Mouse (Mus musculus) forebrain, embryonic 16.5 days (tissue): ENCODE data around the gene 1700029P11Rik. TPM values are rescaled to one million over a fixed set of nuclear protein-coding genes. Genes with fewer than 3 reads are reported as not detected.

ENCODE experiments used
- ATAC-seq: fragments of 200-750 bp; cut with Nextera tagmentation; 2 replicates; pipeline ENCODE4 v1.8.0; 2017; ENCODE audit warnings: mild to moderate bottlenecking, moderate library complexity
- H3K27ac ChIP-seq: fragments of 300-500 bp; sonication (generic); 2 replicates; pipeline ENCODE4 v1.5.1; 2014; ENCODE audit warnings: low read length, control low read depth
- H3K27me3 ChIP-seq: fragments of 300-500 bp; sonication (generic); replicated peaks from 2 replicates; pipeline ENCODE4 v1.6.1; 2014; ENCODE audit warnings: low read length; ENCODE audit not compliant: control insufficient read depth, insufficient read depth
- H3K36me3 ChIP-seq: fragments of 300-500 bp; sonication (generic); 2 replicates; pipeline ENCODE4 v1.6.1; 2014; ENCODE audit not compliant: control insufficient read depth, insufficient read depth
- H3K4me1 ChIP-seq: fragments of 300-500 bp; sonication (generic); replicated peaks from 2 replicates; pipeline ENCODE4 v1.6.1; 2014; ENCODE audit warnings: low read length; ENCODE audit not compliant: control insufficient read depth, insufficient read depth
- H3K4me2 ChIP-seq: fragments of 300-500 bp; sonication (generic); 2 replicates; pipeline ENCODE4 v1.6.1; 2014; ENCODE audit warnings: mild to moderate bottlenecking, low read length, control low read depth
- H3K4me3 ChIP-seq: fragments of 300-500 bp; sonication (generic); replicated peaks from 2 replicates; pipeline ENCODE4 v1.5.1; 2014; ENCODE audit warnings: mild to moderate bottlenecking, low read length, control low read depth
- H3K9ac ChIP-seq: fragments of 300-500 bp; sonication (generic); replicated peaks from 2 replicates; pipeline ENCODE4 v1.6.1; 2014; ENCODE audit warnings: low read depth, low read length, control low read depth
- H3K9me3 ChIP-seq: fragments of 300-500 bp; sonication (generic); 2 replicates; pipeline ENCODE4 v1.6.1; 2016; ENCODE audit warnings: low read length; ENCODE audit not compliant: control insufficient read depth
- WGBS: fragments of 180-500 bp; shearing (Covaris S2); extraction: QIAGEN DNeasy Blood & Tissue Kit; methylation state at CpG from one replicate; pipeline ENCODE4 v1.1.7; 2014; 5-methylcytosine and 5-hydroxymethylcytosine counted together
- polyA plus RNA-seq: library from polyadenylated mRNA; unstranded; fragments of >200 nt; fragmentation: Nextera tagmentation; extraction: Ambion mirVana; gene quantifications from 2 replicates; pipeline ENCODE4 v1.2.1, GENCODE M21; 2015

Gene 1700029P11Rik
- polyA plus RNA-seq, 1 experiment from 2014 or later, result not detected

- Histone ChIP-seq H3K27me3 (no peaks in the 10 kb centered on the region), H3K4me3 (no peak overlapping the region), H3K36me3 (peaks cover 18% of the 10 kb centered on the region; the same call in 1 of the 2 replicates), H3K4me1 (peaks cover 5% of the 10 kb centered on the region; the same call in 1 of the 2 replicates), H3K27ac (no peak overlapping the region), H3K9ac (no peak overlapping the region), H3K4me2 (no peak overlapping the region), H3K9me3 (no peaks in the 10 kb centered on the region)
- no peak for ATAC-seq
- WGBS, result 94% methylated on average over 9 of the region's 9 CpGs
Observed at GRCm38 (mm10) chr15:81954151-81954583, 26.2 kb upstream of the 1700029P11Rik start.

GRCm38 (mm10) chr15:81954716-81955115, 25.6 kb upstream of the 1700029P11Rik start:
- Histone ChIP-seq H3K27me3 (no peaks in the 10 kb centered on the region), H3K9me3 (no peaks in the 10 kb centered on the region), H3K4me1 (peaks cover 9% of the 10 kb centered on the region), H3K4me3 (no peak overlapping the region), H3K36me3 (peaks cover 16% of the 10 kb centered on the region; the same call in 1 of the 2 replicates), H3K4me2 (no peak overlapping the region), H3K9ac (no peak overlapping the region), H3K27ac (no peak overlapping the region)
- WGBS, result 93% methylated on average over 6 of the region's 6 CpGs
- ATAC-seq, result no peak

- no peak for ATAC-seq
Observed at GRCm38 (mm10) chr15:81955414-81955813, 24.9 kb upstream of the 1700029P11Rik start.

GRCm38 (mm10) chr15:81956457-81956856, 23.9 kb upstream of the 1700029P11Rik start:
- Histone ChIP-seq H3K27ac (no peak overlapping the region), H3K9ac (no peak overlapping the region), H3K4me2 (no peak overlapping the region), H3K27me3 (no peaks in the 10 kb centered on the region), H3K4me3 (no peak overlapping the region), H3K36me3 (peaks cover 5% of the 10 kb centered on the region; the same call in 1 of the 2 replicates), H3K4me1 (peaks cover 12% of the 10 kb centered on the region), H3K9me3 (no peaks in the 10 kb centered on the region)
- 51% methylated on average over 8 of the region's 8 CpGs for WGBS
- ATAC-seq, result no peak

More at GRCm38 (mm10) chr15:81955414-81955813, 24.9 kb upstream of the 1700029P11Rik start:
- H3K9ac ChIP-seq, result no peak overlapping the region
- H3K27ac ChIP-seq, result no peak overlapping the region
- no peak overlapping the region for H3K4me2 ChIP-seq
- no peaks in the 10 kb centered on the region for H3K9me3 ChIP-seq
- H3K27me3 ChIP-seq, result no peaks in the 10 kb centered on the region
- peaks cover 12% of the 10 kb centered on the region for H3K4me1 ChIP-seq
- H3K36me3 ChIP-seq, result peaks cover 13% of the 10 kb centered on the region; the same call in 1 of the 2 replicates
- WGBS, result 95% methylated on average over 15 of the region's 15 CpGs
- no peak overlapping the region for H3K4me3 ChIP-seq

GRCm38 (mm10) chr15:81957598-81957997, 22.7 kb upstream of the 1700029P11Rik start:
- no peak overlapping the region for H3K4me3 ChIP-seq
- 87% methylated on average over 11 of the region's 11 CpGs for WGBS
- H3K27ac ChIP-seq, result no peak overlapping the region
- H3K27me3 ChIP-seq, result no peaks in the 10 kb centered on the region
- peaks cover 3% of the 10 kb centered on the region; the same call in 1 of the 2 replicates for H3K36me3 ChIP-seq
- no peak overlapping the region for H3K4me2 ChIP-seq
- no peak overlapping the region for H3K9ac ChIP-seq
- no peaks in the 10 kb centered on the region for H3K9me3 ChIP-seq
- no peak for ATAC-seq
- peaks cover 12% of the 10 kb centered on the region for H3K4me1 ChIP-seq

- peaks cover 12% of the 10 kb centered on the region for H3K4me1 ChIP-seq
- H3K9me3 ChIP-seq, result no peaks in the 10 kb centered on the region
- H3K27me3 ChIP-seq, result no peaks in the 10 kb centered on the region
- H3K36me3 ChIP-seq, result peaks cover 3% of the 10 kb centered on the region; the same call in 1 of the 2 replicates
- H3K4me2 ChIP-seq, result no peak overlapping the region
- no peak overlapping the region for H3K27ac ChIP-seq
- no peak overlapping the region for H3K4me3 ChIP-seq
- ATAC-seq, result no peak
- no peak overlapping the region for H3K9ac ChIP-seq
- WGBS, result 87% methylated on average over 3 of the region's 3 CpGs
Observed at GRCm38 (mm10) chr15:81958906-81959305, 21.4 kb upstream of the 1700029P11Rik start.

- Histone ChIP-seq H3K36me3 (no peaks in the 10 kb centered on the region; the same call in 1 of the 2 replicates), H3K9me3 (no peaks in the 10 kb centered on the region), H3K27ac (peak within 1 kb of the TSS; percentile 89), H3K27me3 (no peaks in the 10 kb centered on the region), H3K4me2 (peak within 1 kb of the TSS; percentile 90), H3K9ac (peak within 1 kb of the TSS; percentile 73), H3K4me1 (peaks cover 12% of the 10 kb centered on the region), H3K4me3 (peak within 1 kb of the TSS; percentile 60)
- peak; percentile 97 for ATAC-seq
- under 1% methylated on average over 74 of the region's 77 CpGs for WGBS
Observed at GRCm38 (mm10) chr15:81960171-81961077, 19.9 kb upstream of the 1700029P11Rik start, which contains the start of gene Pmm1. TSS of gene Pmm1 (minus strand) at chr15:81960930.

- Histone ChIP-seq H3K9me3 (no peaks in the 10 kb centered on the region), H3K4me2 (peak overlapping the region; percentile 90), H3K36me3 (no peaks in the 10 kb centered on the region), H3K4me1 (peaks cover 12% of the 10 kb centered on the region), H3K4me3 (peak overlapping the region; percentile 60), H3K9ac (peak overlapping the region; percentile 12; the same call in 1 of the 2 replicates), H3K27me3 (no peaks in the 10 kb centered on the region), H3K27ac (0 out of 2 replicates have a peak overlapping the region, but pooled peaks have one; percentile 3)
- ATAC-seq, result no peak
- WGBS, result under 1% methylated on average over 8 of the region's 8 CpGs
Observed at GRCm38 (mm10) chr15:81961078-81961451, 19.3 kb upstream of the 1700029P11Rik start.

- no peak overlapping the region for H3K9ac ChIP-seq
- no peak overlapping the region for H3K27ac ChIP-seq
- 83% methylated on average over 1 of the region's 1 CpGs for WGBS
- no peaks in the 10 kb centered on the region for H3K9me3 ChIP-seq
- H3K36me3 ChIP-seq, result no peaks in the 10 kb centered on the region
- ATAC-seq, result no peak
- H3K4me3 ChIP-seq, result no peak overlapping the region
- H3K4me2 ChIP-seq, result no peak overlapping the region
- H3K4me1 ChIP-seq, result peaks cover 7% of the 10 kb centered on the region
- H3K27me3 ChIP-seq, result no peaks in the 10 kb centered on the region
Observed at GRCm38 (mm10) chr15:81964262-81964661, 16.1 kb upstream of the 1700029P11Rik start.
